Mouse (Mus musculus): ENCODE results near the gene Gbp9.
"Not testable (repeated sequence)": the region's sequence is repeated elsewhere in the genome, so short reads cannot be mapped to it uniquely, and the experiment has no call there.

Gene Gbp9

GRCm38 (mm10) chr5:105139409-105140088, at the start of gene Gbp9, which contains the start of the genes Gbp8 and Gbp4:
Gene Gbp9, minus strand, starts transcription at chr5:105139539.
Gene Gbp8, minus strand, starts transcription at chr5:105139540.
Gene Gbp4, minus strand, starts transcription at chr5:105139586.
- not testable (repeated sequence) for DNase-seq

GRCm38 (mm10) chr5:105181446-105181845, 42.1 kb upstream of the Gbp9 start:
- DNase-seq = no peak

GRCm38 (mm10) chr5:105156582-105156981, 17.2 kb upstream of the Gbp9 start:
- no peak for DNase-seq

- no peak for DNase-seq
Observed at GRCm38 (mm10) chr5:105154049-105154448, 14.7 kb upstream of the Gbp9 start.

GRCm38 (mm10) chr5:105148062-105148461, 8.7 kb upstream of the Gbp9 start:
- DNase-seq = not testable (repeated sequence)

- no peak for DNase-seq
Observed at GRCm38 (mm10) chr5:105146447-105146846, 7.1 kb upstream of the Gbp9 start.

- DNase-seq = not testable (repeated sequence)
Observed at GRCm38 (mm10) chr5:105145731-105146130, 6.4 kb upstream of the Gbp9 start.

- not testable (repeated sequence) for DNase-seq
Observed at GRCm38 (mm10) chr5:105140089-105140810, 911 bp upstream of the Gbp9 start.

GRCm38 (mm10) chr5:105138906-105139305, 433 bp downstream of the Gbp9 start:
- DNase-seq = no peak

- DNase-seq = not testable (repeated sequence)
Observed at GRCm38 (mm10) chr5:105136706-105137304, 2.5 kb downstream of the Gbp9 start.

GRCm38 (mm10) chr5:105121731-105122130, 17.6 kb downstream of the Gbp9 start:
- peak; percentile 17 for DNase-seq

GRCm38 (mm10) chr5:105115740-105116139, 23.6 kb downstream of the Gbp9 start:
- no peak for DNase-seq

GRCm38 (mm10) chr5:105114696-105115095, 24.6 kb downstream of the Gbp9 start:
- no peak for DNase-seq

- no peak for DNase-seq
Observed at GRCm38 (mm10) chr5:105113656-105114055, 25.7 kb downstream of the Gbp9 start.

- not testable (repeated sequence) for DNase-seq
Observed at GRCm38 (mm10) chr5:105110271-105110852, 29.0 kb downstream of the Gbp9 start.

GRCm38 (mm10) chr5:105109775-105110174, 29.6 kb downstream of the Gbp9 start:
- not testable (repeated sequence) for DNase-seq

- not testable (repeated sequence) for DNase-seq
Observed at GRCm38 (mm10) chr5:105105689-105106088, 33.6 kb downstream of the Gbp9 start.

- DNase-seq = no peak
Observed at GRCm38 (mm10) chr5:105081900-105082299, 57.4 kb downstream of the Gbp9 start.

GRCm38 (mm10) chr5:105068356-105068755, 71.0 kb downstream of the Gbp9 start:
- DNase-seq = not testable (repeated sequence)

- not testable (repeated sequence) for DNase-seq
Observed at GRCm38 (mm10) chr5:105064443-105064842, 74.9 kb downstream of the Gbp9 start.

GRCm38 (mm10) chr5:105063321-105063720, 76.0 kb downstream of the Gbp9 start:
- no peak for DNase-seq

- not testable (repeated sequence) for DNase-seq
Observed at GRCm38 (mm10) chr5:105062403-105062802, 76.9 kb downstream of the Gbp9 start.

- no peak for DNase-seq
Observed at GRCm38 (mm10) chr5:105060224-105060623, 79.1 kb downstream of the Gbp9 start.

Measured in right cerebral cortex, adult 18-20 months (tissue).